Mouse (Mus musculus) activated CD4-positive, CD25-positive, alpha-beta regulatory T cell, adult 9 weeks (primary cell): ENCODE data around the gene Dnajb5. TPM values are rescaled to one million over a fixed set of nuclear protein-coding genes. Genes with fewer than 3 reads are reported as not detected.

Source experiments
- polyA plus RNA-seq: library from polyadenylated mRNA; unstranded; fragments of 100-300 nt; shearing (Covaris generic); gene quantifications from one replicate; pipeline ENCODE4 v1.2.1, GENCODE M21; 2017

Dnajb5 gene
- polyA plus RNA-seq = 12.5 TPM

GRCm38 (mm10) chr4:42949676-42950051, at the start of gene Dnajb5:
Dnajb5 (plus strand) TSS chr4:42949814.

GRCm38 (mm10) chr4:42916617-42917401, 32.8 kb upstream of the Dnajb5 start, which contains the start of gene Phf24:
Phf24 (plus strand) TSS chr4:42916660.

DNA sequence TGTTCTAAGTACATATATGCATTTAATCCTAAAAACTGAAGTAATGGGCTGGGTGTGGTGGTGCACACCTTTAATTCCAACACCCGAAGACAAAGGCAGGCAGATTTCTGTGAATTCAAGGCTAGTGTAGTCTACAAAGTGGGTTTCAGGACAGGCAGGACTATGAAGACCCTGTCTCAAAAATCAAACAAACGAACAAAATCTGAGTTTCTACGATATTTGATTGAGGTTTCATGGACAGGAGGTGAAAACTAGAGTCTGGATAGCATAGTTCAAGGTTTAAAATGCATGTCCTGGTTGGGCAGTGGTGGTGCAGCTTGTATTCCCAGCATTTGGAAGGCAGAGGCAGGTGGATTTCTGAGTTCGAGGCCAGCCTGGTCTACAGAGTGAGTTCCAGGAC, 19.7 kb downstream of the Dnajb5 start, which contains the start of gene 1700022I11Rik:
Gene 1700022I11Rik (plus strand): TSS at position 301 of the 400 bp plus-strand sequence.

DNA sequence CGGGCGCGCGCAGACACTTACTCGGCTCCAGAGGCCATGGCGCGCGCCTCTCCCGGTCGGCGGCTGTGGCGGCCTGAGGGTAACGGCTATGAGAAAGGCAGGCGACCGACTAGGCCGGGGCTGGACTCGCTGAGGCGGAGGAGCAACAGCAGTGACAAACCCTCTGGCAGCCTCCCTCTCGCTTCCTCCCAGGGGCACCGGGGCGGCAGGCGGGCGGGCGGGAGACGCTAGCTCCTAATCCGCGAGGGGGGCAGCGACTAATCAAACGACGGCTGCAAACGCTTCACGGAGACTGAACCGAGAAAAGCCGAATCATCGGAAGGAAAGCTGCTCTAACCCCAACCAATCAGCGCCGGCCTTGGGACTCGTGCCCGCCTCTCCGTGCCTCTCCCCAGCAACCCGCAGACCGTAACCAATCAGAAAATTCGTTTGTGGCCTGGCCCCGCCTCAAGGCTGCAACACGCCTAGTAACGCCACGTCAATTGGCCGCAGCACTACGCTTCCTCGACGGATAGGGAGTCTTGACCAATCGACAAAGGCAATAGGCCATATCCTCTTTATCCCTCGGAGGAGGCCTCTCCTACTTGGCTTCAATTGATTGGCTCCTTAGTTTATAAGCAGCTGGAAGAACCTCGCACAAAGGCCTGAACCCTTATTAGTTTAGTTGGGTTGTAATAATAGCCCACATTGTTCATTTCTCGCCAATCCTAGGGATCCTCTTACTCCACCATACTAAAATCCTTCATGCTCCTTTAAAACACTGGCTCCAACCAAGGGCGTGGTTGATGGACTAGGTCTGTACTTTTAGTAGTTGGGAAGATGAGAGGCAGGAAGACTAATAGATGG, 50.8 kb downstream of the Dnajb5 start, which contains the start of gene Vcp:
Gene Vcp (minus strand): TSS at position 367 of the 846 bp plus-strand sequence.

Other genes with a start within 250 kb of the Dnajb5 start
- gene 4930578G10Rik, start 214.3 kb upstream of the Dnajb5 start, polyA plus RNA-seq = not detected
- not detected for gene Ccl19, start 193.2 kb upstream of the Dnajb5 start, polyA plus RNA-seq
- not detected for gene Ccl21a, start 175.8 kb upstream of the Dnajb5 start, polyA plus RNA-seq
- gene Fam205a1, start 95.9 kb upstream of the Dnajb5 start, polyA plus RNA-seq = not detected
- gene Gm12394, start 93.0 kb upstream of the Dnajb5 start, polyA plus RNA-seq = not detected
- not detected for gene Fam205c, start 75.6 kb upstream of the Dnajb5 start, polyA plus RNA-seq
- gene Phf24, start 33.2 kb upstream of the Dnajb5 start, polyA plus RNA-seq = 0.31 TPM
- gene 1700022I11Rik, start 19.8 kb downstream of the Dnajb5 start, polyA plus RNA-seq = not detected
- 436 TPM for gene Vcp, start 50.7 kb downstream of the Dnajb5 start, polyA plus RNA-seq
- gene Fancg, start 60.7 kb downstream of the Dnajb5 start, polyA plus RNA-seq = 34.4 TPM
- 45.9 TPM for gene Pigo, start 76.0 kb downstream of the Dnajb5 start, polyA plus RNA-seq
- gene Stoml2, start 81.9 kb downstream of the Dnajb5 start, polyA plus RNA-seq = 171 TPM
- 12.3 TPM for gene Fam214b, start 96.4 kb downstream of the Dnajb5 start, polyA plus RNA-seq
- 0.48 TPM for gene Unc13b, start 109.1 kb downstream of the Dnajb5 start, polyA plus RNA-seq